Mouse (Mus musculus) hindbrain, postnatal 0 days (tissue): ENCODE results near the gene Gm38431. TPM values are rescaled to one million over a fixed set of nuclear protein-coding genes. Genes with fewer than 3 reads are reported as not detected.

ENCODE experiments used
- ATAC-seq: fragments of 200-750 bp; cut with Nextera tagmentation; 2 replicates; pipeline ENCODE4 v1.8.0; 2017; ENCODE audit warnings: mild to moderate bottlenecking, moderate TSS enrichment, moderate library complexity
- DNase-seq: peaks from one replicate; pipeline ENCODE4 v3.0.0-alpha.2; 2015; ENCODE audit warnings: low spot score
- H3K27ac ChIP-seq: fragments of 300-500 bp; sonication (generic); 2 replicates; pipeline ENCODE4 v1.5.1; 2014; ENCODE audit warnings: mild to moderate bottlenecking
- H3K27me3 ChIP-seq: fragments of 300-500 bp; sonication (generic); 2 replicates; pipeline ENCODE4 v1.6.1; 2014; ENCODE audit warnings: low read length, mixed read lengths; ENCODE audit not compliant: insufficient read depth
- H3K36me3 ChIP-seq: fragments of 300-500 bp; sonication (generic); 2 replicates; pipeline ENCODE4 v1.6.1; 2014; ENCODE audit warnings: low read length, mixed read lengths; ENCODE audit not compliant: insufficient read depth
- H3K4me1 ChIP-seq: fragments of 300-500 bp; sonication (generic); 2 replicates; pipeline ENCODE4 v1.6.1; 2014; ENCODE audit warnings: antibody characterized with exemption, low read length, mixed read lengths; ENCODE audit not compliant: insufficient read depth
- H3K4me2 ChIP-seq: fragments of 300-500 bp; sonication (generic); 2 replicates; pipeline ENCODE4 v1.6.1; 2014; ENCODE audit warnings: low read depth, mild to moderate bottlenecking, low read length, moderate library complexity, mixed read lengths
- H3K4me3 ChIP-seq: fragments of 300-500 bp; sonication (generic); 2 replicates; pipeline ENCODE4 v1.5.1; 2014; ENCODE audit warnings: low read length
- H3K9ac ChIP-seq: fragments of 300-500 bp; sonication (generic); replicated peaks from 2 replicates; pipeline ENCODE4 v1.6.1; 2014; ENCODE audit warnings: mild to moderate bottlenecking, low read length, moderate library complexity, mixed read lengths
- H3K9me3 ChIP-seq: fragments of 300-500 bp; sonication (generic); 2 replicates; pipeline ENCODE4 v1.6.1; 2016; ENCODE audit warnings: low read length, mixed read lengths
- CTCF ChIP-seq: IDR thresholded peaks from 2 replicates; pipeline ENCODE4 v1.5.1; 2016; ENCODE audit warnings: antibody characterized with exemption, control low read depth, low read depth
- WGBS: fragments of 180-500 bp; shearing (Covaris S2); extraction: QIAGEN DNeasy Blood & Tissue Kit; methylation state at CpG from one replicate; pipeline ENCODE4 v1.1.7; 2014; 5-methylcytosine and 5-hydroxymethylcytosine counted together
- polyA plus RNA-seq: library from polyadenylated mRNA; unstranded; fragments of >200 nt; fragmentation: Nextera tagmentation; extraction: Ambion mirVana; gene quantifications from 2 replicates; pipeline ENCODE4 v1.2.1, GENCODE M21; 2015
- total RNA-seq: library from RNA; depleted of rRNA; stranded (reverse); fragments of >200 nt; gene quantifications from 2 replicates; pipeline ENCODE4 v1.2.3, GENCODE M21; 2014

Gene Gm38431
- total and polyA plus RNA-seq, 2 experiments from 2014 or later = 0.96 to 2.7 TPM

- 66% methylated on average over 1 of the region's 1 CpGs for WGBS
- peaks cover 20% of the 10 kb centered on the region for H3K36me3 ChIP-seq
- peaks cover 15% of the 10 kb centered on the region; the same call in 1 of the 2 replicates for H3K4me1 ChIP-seq
- TF ChIP-seq CTCF = no peak
- H3K27me3 ChIP-seq = no peaks in the 10 kb centered on the region
- H3K4me2 ChIP-seq = no peak overlapping the region
- ATAC-seq (no peak), DNase-seq (no peak)
- H3K9ac ChIP-seq = no peak overlapping the region
- H3K27ac ChIP-seq = no peak overlapping the region
- no peak overlapping the region for H3K4me3 ChIP-seq
- no peaks in the 10 kb centered on the region for H3K9me3 ChIP-seq
Measured at GRCm38 (mm10) chr9:21074173-21074572, 17.6 kb downstream of the Gm38431 start.

- Histone ChIP-seq H3K9ac (peak within 1 kb of the TSS; percentile 88), H3K36me3 (peaks cover 12% of the 10 kb centered on the region; the same call in 1 of the 2 replicates), H3K27ac (peak within 1 kb of the TSS; percentile 77), H3K4me1 (peaks cover 15% of the 10 kb centered on the region; the same call in 1 of the 2 replicates), H3K27me3 (no peaks in the 10 kb centered on the region), H3K4me2 (peak within 1 kb of the TSS; percentile 99), H3K9me3 (no peaks in the 10 kb centered on the region), H3K4me3 (peak within 1 kb of the TSS; percentile 84)
- peak; percentile 94 for ATAC-seq
- WGBS = 3% methylated on average over 58 of the region's 58 CpGs
- DNase-seq = peak; percentile 95
- TF ChIP-seq CTCF = no peak
Measured at GRCm38 (mm10) chr9:21073044-21073840, 18.6 kb downstream of the Gm38431 start, which contains the start of the genes Gm49373 and Fdx1l. TSS of gene Gm49373 (minus strand) at chr9:21073096. TSS of gene Fdx1l (minus strand) at chr9:21073614.

GRCm38 (mm10) chr9:21072641-21073040 lies 19.2 kb downstream of the Gm38431 start:
- H3K4me3 ChIP-seq = peak overlapping the region; percentile 84
- H3K27me3 ChIP-seq = no peaks in the 10 kb centered on the region
- ATAC-seq (0 out of 2 replicates have a peak, but pooled peaks have one; percentile 1), DNase-seq (no peak)
- no peak for TF ChIP-seq CTCF
- H3K4me1 ChIP-seq = peaks cover 15% of the 10 kb centered on the region; the same call in 1 of the 2 replicates
- H3K9me3 ChIP-seq = no peaks in the 10 kb centered on the region
- WGBS = 22% methylated on average over 4 of the region's 4 CpGs
- peaks cover 10% of the 10 kb centered on the region; the same call in 1 of the 2 replicates for H3K36me3 ChIP-seq
- peak overlapping the region; percentile 77; the same call in 1 of the 2 replicates for H3K27ac ChIP-seq
- peak overlapping the region; percentile 88 for H3K9ac ChIP-seq
- H3K4me2 ChIP-seq = peak overlapping the region; percentile 99

- 92% methylated on average over 26 of the region's 27 CpGs for WGBS
- ATAC-seq (peak; percentile 28; the same call in 1 of the 2 replicates), DNase-seq (no peak)
- no peak within 1 kb of the TSS for H3K4me2 ChIP-seq
- peaks cover 13% of the 10 kb centered on the region for H3K36me3 ChIP-seq
- H3K27me3 ChIP-seq = no peaks in the 10 kb centered on the region
- H3K9ac ChIP-seq = no peak within 1 kb of the TSS
- H3K9me3 ChIP-seq = no peaks in the 10 kb centered on the region
- H3K4me3 ChIP-seq = no peak within 1 kb of the TSS
- 0 out of 2 replicates have a peak, but pooled peaks cover 4% of the 10 kb centered on the region for H3K4me1 ChIP-seq
- no peak for TF ChIP-seq CTCF
- H3K27ac ChIP-seq = no peak within 1 kb of the TSS
Measured at GRCm38 (mm10) chr9:21067006-21067684, 24.7 kb downstream of the Gm38431 start, which contains the start of gene Zglp1. TSS of gene Zglp1 (minus strand) at chr9:21067093.

GRCm38 (mm10) chr9:21062928-21063327 lies 28.9 kb downstream of the Gm38431 start:
- Histone ChIP-seq H3K36me3 (peaks cover 13% of the 10 kb centered on the region), H3K4me1 (no peaks in the 10 kb centered on the region), H3K27ac (no peak overlapping the region), H3K4me3 (no peak overlapping the region), H3K9me3 (no peaks in the 10 kb centered on the region), H3K27me3 (no peaks in the 10 kb centered on the region), H3K4me2 (no peak overlapping the region), H3K9ac (no peak overlapping the region)
- 91% methylated on average over 2 of the region's 2 CpGs for WGBS
- no peak for TF ChIP-seq CTCF
- ATAC-seq = no peak; the same call in 1 of the 2 replicates
- DNase-seq = no peak

- H3K36me3 ChIP-seq = no peaks in the 10 kb centered on the region
- H3K4me2 ChIP-seq = no peak overlapping the region
- no peak overlapping the region for H3K27ac ChIP-seq
- no peak overlapping the region for H3K9ac ChIP-seq
- H3K9me3 ChIP-seq = no peaks in the 10 kb centered on the region
- DNase-seq (no peak), ATAC-seq (no peak)
- TF ChIP-seq CTCF = no peak
- 67% methylated on average over 10 of the region's 10 CpGs for WGBS
- H3K4me1 ChIP-seq = no peaks in the 10 kb centered on the region
- H3K27me3 ChIP-seq = no peaks in the 10 kb centered on the region
- H3K4me3 ChIP-seq = no peak overlapping the region
Measured at GRCm38 (mm10) chr9:21051578-21051977, 40.2 kb downstream of the Gm38431 start.
